Mouse (Mus musculus) C2C12 (cell line): ENCODE data around the gene Rbm47. TPM values are rescaled to one million over a fixed set of nuclear protein-coding genes. Genes with fewer than 3 reads are reported as not detected.

Experiments
- H3K27me3 ChIP-seq: one replicate; pipeline ENCODE4 v1.6.1; 2011; ENCODE audit not compliant: control insufficient read depth, insufficient read depth, insufficient read length
- H3K36me3 ChIP-seq: one replicate; pipeline ENCODE4 v1.6.1; 2011; ENCODE audit not compliant: control insufficient read depth, insufficient read depth
- H3K4me3 ChIP-seq: one replicate; pipeline ENCODE4 v1.5.1; 2011; ENCODE audit warnings: mild to moderate bottlenecking, control low read depth; ENCODE audit not compliant: poor library complexity, insufficient read depth, severe bottlenecking
- H3K79me2 ChIP-seq: one replicate; pipeline ENCODE4 v1.6.1; 2011; ENCODE audit not compliant: control insufficient read depth, insufficient read depth
- H3K79me3 ChIP-seq: one replicate; pipeline ENCODE4 v1.6.1; 2011; ENCODE audit warnings: low read depth, control low read depth
- H3ac ChIP-seq: one replicate; pipeline ENCODE3; 2011; ENCODE audit warnings: low read depth; ENCODE audit not compliant: control insufficient read depth, insufficient read length
- CEBPB ChIP-seq: IDR thresholded peaks from one replicate; pipeline ENCODE4 v1.6.1; 2011; ENCODE audit warnings: low read depth, mild to moderate bottlenecking, control low read depth, moderate library complexity
- CTCF ChIP-seq: IDR thresholded peaks from one replicate; pipeline ENCODE4 v1.5.1; 2011; ENCODE audit not compliant: control insufficient read depth, insufficient read depth, insufficient read length
- FOSL1 ChIP-seq: IDR thresholded peaks from one replicate; pipeline ENCODE4 v1.8.0; 2011; ENCODE audit warnings: mild to moderate bottlenecking, low read length; ENCODE audit not compliant: poor library complexity, insufficient read depth, severe bottlenecking
- MAX ChIP-seq: IDR thresholded peaks from one replicate; pipeline ENCODE4 v1.6.1; 2011; ENCODE audit warnings: mild to moderate bottlenecking, control low read depth
- MYOD1 ChIP-seq: IDR thresholded peaks from one replicate; pipeline ENCODE4 v1.6.1; 2011; ENCODE audit warnings: low read depth; ENCODE audit not compliant: control insufficient read depth, insufficient read length
- MYOG ChIP-seq: IDR thresholded peaks from one replicate; pipeline ENCODE4 v1.6.1; 2011; ENCODE audit not compliant: control insufficient read depth, insufficient read length; ENCODE audit errors: extremely low read depth
- USF1 ChIP-seq: IDR thresholded peaks from one replicate; pipeline ENCODE4 v1.6.1; 2011; ENCODE audit warnings: low read depth, mild to moderate bottlenecking, control low read depth, moderate library complexity
- long read RNA-seq, 2 experiments: library from polyadenylated mRNA; unstranded; transcript quantifications; one replicate each; pipeline ENCODE4 v2.0.0; 2019 to 2020
- polyA plus RNA-seq: library from polyadenylated mRNA; unstranded; fragments of >200 nt; fragmentation: generic; extraction: Trizol; gene quantifications from one replicate; pipeline ENCODE4 v1.2.1, GENCODE M21; 2012; ENCODE audit warnings: missing spikeins

Rbm47 gene
- 0.16 TPM for polyA plus RNA-seq
- long read RNA-seq, experiment 1, partial matches to known transcripts = 0 of 1 reads
- long read RNA-seq, experiment 1, other reads (novel, unspliced or antisense) = 1 of 1 reads
- long read RNA-seq, experiment 2, transcript Rbm47-206 (7 exons, 3,180 nt) = major isoform, 19 of 33 reads
- long read RNA-seq, experiment 2, partial matches to known transcripts = 1 of 33 reads
- long read RNA-seq, experiment 2, other reads (novel, unspliced or antisense) = 12 of 33 reads

- Histone ChIP-seq H3K4me3 (no peak within 1 kb of the TSS), H3K79me2 (no peaks in the 10 kb centered on the region), H3K79me3 (no peaks in the 10 kb centered on the region), H3K36me3 (no peaks in the 10 kb centered on the region), H3ac (no peak within 1 kb of the TSS), H3K27me3 (no peaks in the 10 kb centered on the region)
- TF ChIP-seq CTCF (no peak), MYOD1 (no peak), FOSL1 (no peak), CEBPB (no peak), USF1 (no peak), MYOG (no peak), MAX (no peak)
Measured at GRCm38 (mm10) chr5:66173018-66173417, at the start of gene Rbm47. Gene Rbm47 (minus strand): TSS chr5:66173118.

- TF ChIP-seq MYOG (no peak), FOSL1 (no peak), CTCF (no peak), MYOD1 (no peak), MAX (no peak), CEBPB (no peak), USF1 (no peak)
- Histone ChIP-seq H3K4me3 (no peak overlapping the region), H3K79me2 (no peaks in the 10 kb centered on the region), H3ac (no peak overlapping the region), H3K36me3 (no peaks in the 10 kb centered on the region), H3K79me3 (no peaks in the 10 kb centered on the region), H3K27me3 (no peaks in the 10 kb centered on the region)
Measured at GRCm38 (mm10) chr5:66220620-66221019, 47.7 kb upstream of the Rbm47 start.

DNA sequence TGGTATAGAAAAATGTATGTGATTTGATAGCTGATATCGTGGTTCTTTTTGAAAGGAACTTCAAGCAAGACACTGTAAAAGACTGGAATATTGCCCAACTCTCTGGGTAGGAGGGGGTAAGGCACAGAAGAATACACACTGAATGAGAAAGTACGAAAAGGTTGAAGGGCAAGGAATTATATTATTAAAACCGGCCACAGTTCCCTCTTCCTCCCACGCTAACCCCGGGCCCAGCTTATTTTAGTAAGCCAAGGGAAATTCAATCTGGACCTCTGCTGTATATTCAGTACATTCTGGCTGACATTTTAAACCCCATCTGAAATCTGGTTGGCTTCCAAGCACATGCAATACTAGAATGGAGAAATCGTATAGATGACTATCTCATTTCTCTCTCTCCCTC lies 46.8 kb upstream of the Rbm47 start:
- no peaks in the 10 kb centered on the region for H3K79me3 ChIP-seq
- H3K27me3 ChIP-seq = no peaks in the 10 kb centered on the region
- TF ChIP-seq USF1 = no peak
- no peak for TF ChIP-seq MAX
- no peak for TF ChIP-seq CEBPB
- no peak for TF ChIP-seq CTCF
- TF ChIP-seq FOSL1 = no peak
- no peak for TF ChIP-seq MYOG
- no peak for TF ChIP-seq MYOD1
- no peak overlapping the region for H3K4me3 ChIP-seq
- no peak overlapping the region for H3ac ChIP-seq
- no peaks in the 10 kb centered on the region for H3K36me3 ChIP-seq
- no peaks in the 10 kb centered on the region for H3K79me2 ChIP-seq

GRCm38 (mm10) chr5:66215569-66216277 lies 42.8 kb upstream of the Rbm47 start:
- H3K36me3 ChIP-seq = no peaks in the 10 kb centered on the region
- no peaks in the 10 kb centered on the region for H3K79me3 ChIP-seq
- no peaks in the 10 kb centered on the region for H3K27me3 ChIP-seq
- no peaks in the 10 kb centered on the region for H3K79me2 ChIP-seq
- TF ChIP-seq MYOG = no peak
- TF ChIP-seq MYOD1 = no peak
- no peak for TF ChIP-seq MAX
- no peak for TF ChIP-seq FOSL1
- TF ChIP-seq CEBPB = no peak
- no peak for TF ChIP-seq CTCF
- TF ChIP-seq USF1 = no peak
- no peak overlapping the region for H3ac ChIP-seq
- no peak overlapping the region for H3K4me3 ChIP-seq

DNA sequence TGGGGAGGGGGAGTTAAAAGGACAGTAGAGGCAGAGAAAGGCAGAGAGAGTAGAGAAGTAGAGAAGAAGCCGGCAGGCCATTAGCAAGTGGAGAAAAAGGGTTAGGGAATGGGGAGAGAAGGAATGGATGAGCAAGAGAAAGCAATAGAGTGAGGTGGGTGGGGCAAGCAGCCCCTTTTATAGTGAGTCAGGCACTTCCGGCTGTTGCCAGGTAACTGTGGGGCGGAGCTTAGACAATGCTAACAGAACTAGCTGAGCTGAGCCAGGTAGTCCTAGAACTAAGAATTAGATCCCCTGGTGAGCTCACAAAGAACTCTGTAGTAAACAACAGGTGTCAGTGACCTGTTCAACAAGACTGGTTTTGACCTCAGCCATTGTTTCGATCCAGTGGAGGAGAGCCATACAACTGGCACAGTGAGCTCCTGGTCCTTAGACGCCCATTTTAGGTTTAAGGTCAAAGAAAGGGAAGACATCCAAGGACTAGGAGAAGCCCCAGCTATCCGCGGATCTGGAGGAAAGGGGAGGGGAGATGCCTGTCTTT lies 41.5 kb upstream of the Rbm47 start:
- Histone ChIP-seq H3K79me2 (no peaks in the 10 kb centered on the region), H3K27me3 (no peaks in the 10 kb centered on the region), H3K4me3 (no peak overlapping the region), H3K79me3 (no peaks in the 10 kb centered on the region), H3K36me3 (no peaks in the 10 kb centered on the region), H3ac (no peak overlapping the region)
- TF ChIP-seq FOSL1 = no peak
- no peak for TF ChIP-seq CEBPB
- TF ChIP-seq MYOG = no peak
- no peak for TF ChIP-seq USF1
- no peak for TF ChIP-seq MYOD1
- no peak for TF ChIP-seq CTCF
- no peak for TF ChIP-seq MAX
